Mouse (Mus musculus) neutrophil, adult 5-6 weeks (primary cell): ENCODE measurements around the gene Zfp429. TPM values are rescaled to one million over a fixed set of nuclear protein-coding genes. Genes with fewer than 3 reads are reported as not detected.
"Not testable (repeated sequence)": the region's sequence is repeated elsewhere in the genome, so short reads cannot be mapped to it uniquely, and the experiment has no call there.

Source experiments
- ATAC-seq: fragments of 151-379, 151-347 bp; 2 replicates; pipeline ENCODE4 v1.8.0; 2017; ENCODE audit warnings: mild to moderate bottlenecking, moderate TSS enrichment; ENCODE audit not compliant: insufficient number of reproducible peaks, poor library complexity, low FRiP score, severe bottlenecking; ENCODE audit errors: extremely low read depth
- total RNA-seq: library from RNA; stranded (forward); fragments of 200-1000 nt; gene quantifications from 2 replicates; pipeline ENCODE4 v1.2.3, GENCODE M21; 2017

The Zfp429 gene
- total RNA-seq = 21.6 and 21.7 TPM in 2 replicates

DNA sequence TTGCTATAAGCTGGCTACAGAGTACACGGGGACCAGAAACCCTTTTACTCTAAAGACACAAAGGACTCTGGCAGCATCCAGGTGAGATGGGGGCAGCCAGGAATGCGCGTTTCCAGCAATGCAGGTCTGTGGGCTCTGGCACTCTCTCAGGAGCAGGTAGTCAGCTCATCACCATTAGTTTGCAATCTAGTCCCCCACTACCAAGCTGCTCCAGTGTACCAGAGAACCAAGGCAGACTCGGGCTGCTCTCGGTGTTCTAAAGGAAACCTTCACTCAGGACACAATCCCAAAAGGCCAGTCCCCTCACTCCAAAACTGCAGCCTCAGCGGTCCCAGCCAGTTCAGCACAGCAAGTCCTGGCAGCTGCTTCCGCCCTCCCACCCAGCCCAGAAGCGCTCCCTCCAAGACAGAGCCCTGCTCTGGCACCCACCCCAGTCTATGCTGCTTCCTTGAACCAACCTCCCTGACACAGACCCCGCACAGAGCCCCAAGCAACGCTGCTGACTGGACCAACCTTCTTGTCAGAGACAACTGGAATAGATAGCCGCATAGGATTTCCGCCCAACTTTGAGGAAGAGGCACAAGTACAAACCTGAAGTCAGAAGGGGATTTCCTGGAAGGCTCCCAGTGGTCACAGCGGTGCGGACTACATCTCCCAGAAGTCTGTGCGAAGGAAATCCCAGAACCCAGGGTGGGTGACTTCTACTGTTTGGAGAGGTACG is at the start of gene Zfp429:
Gene Zfp429 (minus strand): TSS at position 637 of the 721 bp plus-strand sequence.
- ATAC-seq = peak; percentile 92

DNA sequence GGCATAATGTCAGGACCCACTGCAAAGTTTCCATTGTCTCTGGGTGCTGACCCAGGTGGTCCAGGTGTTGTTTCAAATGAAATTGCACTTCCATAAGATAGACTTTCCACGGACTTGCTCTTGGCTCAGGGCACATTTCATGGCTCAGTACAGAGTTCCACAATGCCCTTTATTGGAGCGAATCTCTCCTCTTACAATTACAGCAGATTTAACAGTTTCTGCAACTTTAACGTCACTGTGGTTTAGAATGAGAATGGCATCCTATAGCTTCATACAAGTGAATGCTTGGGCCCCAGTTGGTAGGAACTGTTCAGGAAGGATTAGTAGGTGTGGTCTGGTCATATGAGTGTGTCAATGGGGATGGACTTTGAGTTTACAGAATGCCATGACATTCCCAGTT is 37.5 kb upstream of the Zfp429 start:
- not testable (repeated sequence) for ATAC-seq

DNA sequence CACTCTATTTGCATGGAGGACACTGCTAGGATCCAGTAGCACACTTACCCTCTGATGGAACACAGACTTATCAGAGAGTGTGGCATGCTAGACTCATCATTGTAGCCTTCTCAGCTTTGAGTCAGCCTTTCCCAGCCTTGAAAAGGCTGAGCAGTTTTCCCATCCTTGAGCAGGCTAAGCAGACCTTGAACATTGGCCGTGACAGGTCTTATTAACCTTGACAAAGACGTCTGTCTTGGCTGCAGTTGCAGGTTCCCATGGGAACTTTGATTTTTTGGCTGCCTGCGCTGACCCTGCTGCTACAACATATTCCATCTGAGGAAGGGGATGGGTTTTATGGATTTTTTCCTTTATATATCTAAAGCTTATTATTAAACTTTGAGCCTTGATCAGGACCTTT is 28.5 kb upstream of the Zfp429 start:
- no peak for ATAC-seq

DNA sequence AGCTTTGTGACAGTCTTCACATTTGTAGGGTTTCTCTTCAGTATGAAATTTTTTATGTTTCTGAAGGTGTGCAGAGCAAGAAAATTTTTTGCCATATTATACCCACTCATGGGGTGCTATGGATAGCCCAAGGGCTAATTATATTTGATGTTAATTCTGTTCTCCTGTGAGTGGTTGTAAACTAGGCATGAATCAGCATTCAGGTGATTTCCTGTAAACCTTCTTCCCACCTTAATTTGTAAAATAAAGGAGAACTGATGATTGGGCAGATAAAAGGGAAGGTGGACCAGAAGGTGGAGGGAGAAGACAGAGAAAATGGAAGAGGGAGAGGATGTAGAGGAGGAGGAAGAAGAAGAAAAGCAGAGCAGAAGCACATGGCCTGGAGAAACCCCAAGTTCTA is 26.1 kb upstream of the Zfp429 start:
- ATAC-seq = not testable (repeated sequence)

DNA sequence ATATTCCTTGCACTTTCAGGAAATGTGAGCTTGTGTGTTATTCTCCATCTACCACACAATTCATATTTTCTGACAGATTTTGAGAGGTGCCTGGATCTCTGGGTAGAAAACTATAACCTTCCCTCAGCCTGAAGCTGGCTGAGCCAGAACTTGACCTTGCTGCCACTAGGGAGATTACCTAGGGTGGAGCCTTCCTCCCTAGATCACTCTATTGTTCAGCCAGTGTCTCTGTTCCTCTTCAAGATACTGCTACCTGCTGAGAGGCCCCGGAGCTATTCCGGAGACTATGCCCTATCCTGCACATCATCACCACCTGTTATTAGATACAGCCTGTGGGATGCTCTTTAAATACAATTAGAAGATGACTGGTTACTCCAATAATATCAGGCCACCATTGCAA is 22.9 kb upstream of the Zfp429 start:
- not testable (repeated sequence) for ATAC-seq

DNA sequence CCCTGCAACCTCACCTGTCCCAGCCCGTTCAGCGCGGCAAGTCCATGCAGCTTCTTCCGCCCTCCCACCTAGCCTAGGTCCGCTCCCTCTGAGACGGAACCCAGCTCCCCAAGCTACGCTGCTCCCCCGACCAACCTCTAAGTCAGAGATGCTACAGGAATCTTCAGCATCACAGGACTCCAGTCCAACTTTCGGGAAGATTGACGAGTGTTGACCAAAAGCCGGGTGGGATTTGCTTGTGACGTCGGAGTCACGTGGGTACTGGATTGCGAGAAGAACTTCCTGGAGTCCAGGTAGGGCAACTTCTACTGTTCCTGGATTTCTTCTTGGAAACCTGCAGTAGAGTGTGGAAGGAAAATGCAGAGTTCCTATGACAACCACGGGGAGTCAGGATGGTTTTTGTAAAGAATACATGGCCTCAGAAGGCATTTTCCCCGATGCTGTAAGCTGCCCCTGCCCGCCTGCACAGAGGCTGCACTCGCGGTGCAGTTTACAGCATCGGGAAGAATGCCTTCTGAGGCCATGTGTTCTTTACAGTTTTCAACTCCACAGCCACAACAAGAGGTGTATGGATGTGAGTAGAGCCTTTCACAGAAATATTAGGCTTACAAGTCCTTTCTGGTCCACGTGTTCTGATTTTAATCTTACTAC is 21.7 kb upstream of the Zfp429 start, which contains the start of gene Zfp459:
Gene Zfp459 (minus strand): TSS at position 212 of the 651 bp plus-strand sequence.
- peak; percentile 78 for ATAC-seq

DNA sequence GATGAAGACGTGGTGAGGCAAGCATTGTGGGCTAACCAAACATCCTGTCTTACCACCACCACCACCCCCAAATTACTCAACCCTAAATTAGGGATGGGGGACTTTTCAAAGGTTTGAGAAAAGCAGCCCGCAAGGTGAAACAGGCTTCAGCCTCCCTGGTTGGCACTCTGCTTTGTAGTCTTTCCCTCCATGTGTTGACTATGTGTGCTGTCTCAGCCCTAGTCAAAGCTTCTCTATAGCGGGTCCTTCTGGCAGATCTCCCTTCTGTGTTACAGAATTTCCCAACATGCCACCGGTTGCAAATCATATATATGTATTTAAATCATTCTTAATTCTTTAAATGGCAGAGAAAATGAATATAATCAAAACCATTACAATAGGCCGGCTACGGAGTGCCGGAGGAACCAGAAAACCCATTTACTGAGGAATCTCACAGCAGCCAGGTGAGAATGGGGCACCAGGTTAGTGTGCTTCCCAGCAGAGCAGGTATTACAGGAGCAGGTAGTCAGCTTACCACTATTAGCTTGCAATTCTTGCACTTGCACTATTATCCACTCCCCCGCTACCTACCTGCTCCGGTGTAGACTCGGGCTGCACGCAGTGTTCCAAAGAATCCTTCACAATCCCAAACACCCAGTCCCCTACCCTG is 21.1 kb upstream of the Zfp429 start:
- 0 out of 2 replicates have a peak, but pooled peaks have one; percentile 0 for ATAC-seq

DNA sequence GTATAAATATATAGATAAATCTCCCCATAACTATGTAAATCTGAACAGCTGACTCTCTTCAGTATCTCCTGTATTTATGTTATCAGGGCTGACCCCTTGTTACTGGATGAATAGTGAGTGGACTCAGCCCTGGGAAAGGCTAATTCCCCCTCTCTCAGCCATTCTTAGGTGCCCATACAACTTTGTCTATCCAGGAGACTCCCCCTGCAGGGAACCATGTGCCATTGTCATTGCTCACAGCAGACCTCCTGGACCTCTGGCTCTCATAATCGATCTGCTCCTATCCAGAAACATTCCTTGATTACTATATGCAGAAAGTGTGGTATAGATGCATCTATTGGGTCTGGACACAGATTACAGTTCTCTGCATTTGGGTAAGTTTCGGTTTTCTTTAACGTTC is 17.2 kb upstream of the Zfp429 start:
- no peak for ATAC-seq

DNA sequence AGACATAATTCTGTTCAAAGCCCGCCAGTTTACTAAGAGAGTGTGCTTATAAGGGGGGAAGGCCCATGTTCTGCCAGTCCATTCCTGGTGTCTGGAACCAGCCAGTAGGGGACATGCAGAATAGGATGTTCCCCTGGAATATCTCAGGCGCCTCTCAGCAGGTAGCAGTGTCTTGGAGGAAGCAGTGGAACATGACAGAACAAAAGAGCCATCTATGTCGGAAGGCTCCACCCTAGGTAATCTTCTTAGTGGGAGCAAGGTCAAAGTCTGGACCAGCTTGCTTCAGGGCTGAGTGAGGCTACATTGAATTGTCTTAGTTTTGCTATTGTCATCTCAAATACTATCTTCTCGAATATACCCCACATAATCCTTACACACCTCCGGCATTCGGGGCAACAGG is 16.1 kb upstream of the Zfp429 start:
- no peak for ATAC-seq

DNA sequence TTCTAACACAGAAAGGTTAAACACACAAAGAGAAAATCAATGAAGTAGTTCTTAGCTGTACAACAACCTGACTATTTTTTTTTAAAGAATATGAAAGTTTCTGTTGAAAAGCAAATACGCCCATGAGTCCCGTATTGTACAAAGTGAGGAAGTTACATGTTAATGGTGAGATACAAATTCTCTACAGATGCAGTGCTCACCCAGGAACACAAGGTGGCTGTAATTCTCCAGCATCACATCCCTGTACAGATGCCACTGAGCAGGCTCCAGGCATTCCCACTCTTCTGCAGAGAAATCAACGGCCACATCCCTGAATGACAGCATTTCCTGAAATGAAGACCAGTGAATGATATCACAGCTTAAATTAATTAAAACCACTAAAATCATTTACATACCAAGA is 14.0 kb upstream of the Zfp429 start:
- ATAC-seq = not testable (repeated sequence)

DNA sequence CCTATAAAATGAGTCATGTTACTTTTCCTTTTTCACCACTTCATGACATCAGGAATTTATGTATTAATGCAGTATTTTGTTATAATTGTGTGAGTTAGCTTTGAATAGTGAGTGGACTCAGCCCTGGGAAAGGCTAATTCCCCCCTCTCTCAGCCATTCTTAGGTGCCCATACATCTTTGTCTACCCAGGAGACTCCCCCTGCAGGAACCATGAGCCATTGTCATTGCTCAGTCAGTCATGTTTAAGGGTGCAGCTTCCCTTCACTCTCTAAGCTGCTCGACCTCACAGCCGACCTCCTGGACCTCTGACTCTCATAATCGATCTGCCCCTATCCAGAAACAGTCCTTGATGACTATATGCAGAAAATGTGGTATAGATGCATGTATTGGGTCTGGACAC is 23.4 kb downstream of the Zfp429 start:
- ATAC-seq = not testable (repeated sequence)

DNA sequence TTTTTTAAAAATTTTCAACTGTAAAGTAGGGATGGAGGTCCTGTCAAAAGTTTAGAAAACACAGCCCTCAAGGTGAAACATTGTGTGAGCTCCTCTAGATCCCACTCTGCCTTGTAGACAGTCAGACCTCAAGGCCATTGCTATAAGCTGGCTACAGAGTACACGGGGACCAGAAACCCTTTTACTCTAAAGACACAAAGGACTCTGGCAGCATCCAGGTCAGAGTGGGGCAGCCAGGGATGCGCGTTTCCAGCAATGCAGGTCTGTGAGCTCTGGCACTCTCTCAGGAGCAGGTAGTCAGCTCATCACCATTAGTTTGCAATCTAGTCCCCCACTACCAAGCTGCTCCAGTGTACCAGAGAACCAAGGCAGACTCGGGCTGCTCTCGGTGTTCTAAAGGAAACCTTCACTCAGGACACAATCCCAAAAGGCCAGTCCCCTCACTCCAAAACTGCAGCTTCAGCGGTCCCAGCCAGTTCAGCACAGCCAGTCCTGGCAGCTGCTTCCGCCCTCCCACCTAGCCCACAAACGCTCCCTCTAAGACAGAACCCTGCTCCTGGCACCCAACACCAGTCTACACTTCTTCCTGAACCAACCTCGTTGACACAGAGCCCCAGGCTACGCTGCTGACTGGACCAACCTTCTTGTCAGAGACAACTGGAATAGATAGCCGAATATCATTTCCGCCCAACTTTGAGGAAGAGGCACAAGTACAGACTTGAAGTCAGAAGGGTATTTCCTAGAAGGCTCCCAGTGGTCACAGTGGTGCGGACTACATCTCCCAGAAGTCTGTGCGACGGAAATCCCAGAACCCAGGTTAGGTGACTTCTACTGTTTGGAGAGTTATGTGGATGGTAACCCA is 24.3 kb downstream of the Zfp429 start, which contains the start of the genes Gm28041 and Zfp456:
Gene Gm28041 (minus strand): TSS at position 684 of the 862 bp plus-strand sequence.
Gene Zfp456 (minus strand): TSS at position 761 of the 862 bp plus-strand sequence.
- peak; percentile 95 for ATAC-seq

DNA sequence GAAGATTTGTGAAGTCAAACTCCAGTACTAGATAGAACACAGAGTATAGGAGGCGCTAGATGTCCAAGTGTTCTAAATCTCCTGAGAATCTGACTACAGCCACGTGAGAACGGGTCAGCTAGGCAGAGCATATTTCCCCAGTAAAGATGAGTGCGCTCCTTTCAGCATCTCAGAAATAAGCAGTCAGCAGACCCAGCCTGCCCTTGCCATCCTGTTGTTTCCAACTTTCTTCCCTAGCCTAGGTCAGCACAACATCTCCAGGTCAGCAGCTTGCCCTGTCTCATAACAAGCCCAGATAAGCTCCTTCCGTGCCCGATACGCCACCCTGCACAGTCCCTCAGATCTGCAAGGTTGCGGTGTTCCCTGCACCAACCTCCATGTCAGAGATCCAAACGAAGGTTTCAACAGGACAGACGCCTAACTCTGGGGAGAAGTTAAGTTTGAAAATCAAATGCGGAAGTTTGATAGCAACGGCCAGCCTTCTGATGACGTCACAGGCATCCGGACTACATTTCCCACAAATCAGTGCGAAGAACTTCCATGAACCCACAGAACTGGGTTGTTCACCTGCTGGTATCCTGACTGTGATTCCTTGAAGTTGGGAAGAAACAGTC is 39.4 kb downstream of the Zfp429 start, which contains the start of the genes Gm28044 and Zfp953:
Gene Gm28044 (minus strand): TSS at position 406 of the 614 bp plus-strand sequence.
Gene Zfp953 (minus strand): TSS at position 475 of the 614 bp plus-strand sequence.
- ATAC-seq = peak; percentile 96

DNA sequence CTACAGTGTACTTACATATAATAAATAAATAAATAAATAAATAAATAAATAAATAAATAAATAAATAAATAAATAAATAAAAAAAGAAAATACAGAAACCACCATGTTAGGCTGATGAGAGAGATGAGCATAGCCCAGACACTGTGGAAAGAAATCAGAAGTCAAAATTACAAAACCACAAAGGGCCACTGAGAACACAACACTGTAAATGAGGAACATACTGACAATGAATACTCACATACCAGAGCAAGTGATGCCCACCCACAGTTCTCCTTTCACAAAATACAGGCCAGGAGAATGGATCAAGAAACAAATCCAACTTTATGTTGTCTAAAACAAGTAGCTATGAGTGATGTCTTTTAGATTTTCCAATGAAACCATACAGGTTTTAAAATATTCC is 47.8 kb downstream of the Zfp429 start:
- ATAC-seq = no peak

DNA sequence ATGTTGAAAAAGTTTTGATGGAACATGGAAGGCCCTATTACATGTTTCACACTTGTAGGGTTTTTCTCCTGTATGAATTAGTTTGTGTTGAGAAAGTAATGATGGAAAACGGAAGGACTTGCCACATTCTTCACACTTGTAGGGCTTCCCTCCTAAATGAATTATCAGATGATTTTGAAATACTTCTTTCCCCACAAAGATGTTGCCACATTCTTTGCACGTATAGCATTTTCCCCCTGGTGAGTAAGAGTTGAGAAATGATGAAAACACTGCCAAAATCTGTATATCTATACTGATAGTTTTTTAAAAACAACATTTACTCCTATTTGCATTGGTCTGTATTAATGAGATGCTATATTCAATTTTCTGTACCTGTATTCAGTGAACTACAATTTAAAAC is 56.2 kb downstream of the Zfp429 start:
- ATAC-seq = no peak
